Comparison of ENCODE assay signal across 15 mouse cellular contexts in genomic region chr16:30974549-30974948, GRCm38 (mm10).
A peak's percentile ranks its signal among the peaks of the same experiment; 100 is the strongest.
DNase-seq lines count a peak whose midpoint lies in the region; ATAC-seq and TF ChIP-seq lines count a peak whose summit lies in the region.
"Had no signal": no experiment of that assay in that cellular context is flagged by ENCODE, and none has a peak within 500 bp of the region (broad histone marks: within the 10 kb centered on the region; RNA-seq: fewer than 3 reads in every experiment).

No protein-coding gene starts in this region.

- no peak overlapping the region for H3K4me2 ChIP-seq in liver, embryonic 15.5 days
- H3K4me2 ChIP-seq: embryonic facial prominence, embryonic 15.5 days; forebrain, embryonic 15.5 days; limb, embryonic 15.5 days had no signal

- H3K27ac ChIP-seq in gastrocnemius, adult 2 months, result peak overlapping the region; percentile 13; the same call in 1 of the 2 replicates
- H3K27ac ChIP-seq in spleen, adult 2 months (ENCODE audit: insufficient read depth, low read length), result peak overlapping the region; percentile 59
- H3K27ac ChIP-seq in liver, embryonic 15.5 days (replicated peaks), result peak overlapping the region; percentile 24; the same call in 1 of the 2 replicates
- H3K27ac ChIP-seq: embryonic facial prominence, embryonic 15.5 days; forebrain, embryonic 15.5 days; hindbrain, embryonic 10.5 days; limb, embryonic 15.5 days; midbrain, embryonic 10.5 days had no signal

- peak; percentile 23 for DNase-seq in gastrocnemius, adult 2 months
- no peak for DNase-seq in gastrocnemius, postnatal 4 days (ENCODE audit: low spot score in 2 of 2)
- DNase-seq in spleen, adult 2 months (ENCODE audit: low read depth in 1 of 2, low spot score in 2 of 2), result peak in 1 of 2 experiments; percentile 39
- no peak for DNase-seq in spleen, postnatal 4 days (ENCODE audit: low spot score in 2 of 2)
- peak; percentile 70 for DNase-seq in splenic B cell, adult 2 months (ENCODE audit: low read depth, low spot score)
- no peak for DNase-seq in thymus, postnatal 36 days
- DNase-seq in kidney, adult 8-10 months, result no peak
- DNase-seq: adrenal gland, postnatal 36 days; right cerebral cortex, postnatal 25 days had no signal

- WGBS in spleen, adult 2 months, result 30% methylated on average over 12 of the region's 12 CpGs
- 32% methylated on average over 12 of the region's 12 CpGs for WGBS in liver, embryonic 15.5 days (ENCODE audit: insufficient replicate concordance)

- TF ChIP-seq CTCF in gastrocnemius, adult 2 months (IDR thresholded peaks at IDR 0.05), result no peak
- no peak for TF ChIP-seq CTCF in spleen, adult 2 months (IDR thresholded peaks at IDR 0.05; ENCODE audit: extremely low read depth, insufficient read depth, insufficient read length, insufficient replicate concordance)

- TF ChIP-seq POLR2A in spleen, adult 2 months (IDR thresholded peaks at IDR 0.05; ENCODE audit: low read depth, low read length), result no peak

- no peaks in the 10 kb centered on the region for H3K9me3 ChIP-seq in liver, embryonic 15.5 days (replicated peaks)
- H3K9me3 ChIP-seq: embryonic facial prominence, embryonic 15.5 days; forebrain, embryonic 15.5 days; hindbrain, embryonic 10.5 days; limb, embryonic 15.5 days; midbrain, embryonic 10.5 days had no signal

- intact Hi-C loops in gastrocnemius, adult 2 months (cut with DNase I), result loop anchor here (10.0 kb wide), 1 partner anchor 380 kb away; no protein-coding TSS in a partner anchor

- H3K36me3 ChIP-seq in spleen, adult 2 months (ENCODE audit: control insufficient read depth, insufficient read depth, low read length), result no peaks in the 10 kb centered on the region
- H3K36me3 ChIP-seq in liver, embryonic 15.5 days (replicated peaks), result no peaks in the 10 kb centered on the region
- H3K36me3 ChIP-seq in splenic B cell, adult 2 months (ENCODE audit: control insufficient read depth, insufficient read depth, low read length, poor library complexity, severe bottlenecking), result no peaks in the 10 kb centered on the region
- H3K36me3 ChIP-seq: embryonic facial prominence, embryonic 15.5 days; forebrain, embryonic 15.5 days; hindbrain, embryonic 10.5 days; limb, embryonic 15.5 days; midbrain, embryonic 10.5 days had no signal

- no peak overlapping the region for H3K4me3 ChIP-seq in gastrocnemius, adult 2 months
- no peak overlapping the region for H3K4me3 ChIP-seq in spleen, adult 2 months (ENCODE audit: extremely low read depth, insufficient read depth, insufficient read length)
- no peak overlapping the region for H3K4me3 ChIP-seq in liver, embryonic 15.5 days (replicated peaks)
- H3K4me3 ChIP-seq: embryonic facial prominence, embryonic 15.5 days; forebrain, embryonic 15.5 days; hindbrain, embryonic 10.5 days; limb, embryonic 15.5 days; midbrain, embryonic 10.5 days had no signal

- peaks cover 16% of the 10 kb centered on the region; the same call in 1 of the 2 replicates for H3K4me1 ChIP-seq in spleen, adult 2 months (ENCODE audit: control insufficient read depth, insufficient read depth, insufficient read length)
- peaks cover 43% of the 10 kb centered on the region for H3K4me1 ChIP-seq in liver, embryonic 15.5 days (replicated peaks)

- ATAC-seq in liver, embryonic 15.5 days (ENCODE audit: insufficient read depth), result no peak
- ATAC-seq: forebrain, embryonic 15.5 days had no signal

- no peak overlapping the region for H3K9ac ChIP-seq in liver, embryonic 15.5 days
- H3K9ac ChIP-seq: embryonic facial prominence, embryonic 15.5 days; forebrain, embryonic 15.5 days; limb, embryonic 15.5 days had no signal

- no peaks in the 10 kb centered on the region for H3K27me3 ChIP-seq in spleen, adult 2 months (ENCODE audit: control insufficient read depth, insufficient read depth, low read length)
- no peaks in the 10 kb centered on the region for H3K27me3 ChIP-seq in liver, embryonic 15.5 days
- H3K27me3 ChIP-seq in splenic B cell, adult 2 months (ENCODE audit: control insufficient read depth, insufficient read depth, low read length, poor library complexity, severe bottlenecking), result no peaks in the 10 kb centered on the region
- H3K27me3 ChIP-seq: embryonic facial prominence, embryonic 15.5 days; forebrain, embryonic 15.5 days; limb, embryonic 15.5 days had no signal

Comparison
In these comparisons a context has a peak if more than half of its experiments do, and no peak if none do; other contexts are left out.
1. DNase-seq: peak in gastrocnemius, adult 2 months (single experiment) and splenic B cell, adult 2 months (single experiment); none in gastrocnemius, postnatal 4 days (0 of 2), spleen, postnatal 4 days (0 of 2), thymus, postnatal 36 days (0 of 2) and kidney, adult 8-10 months (0 of 2).
2. Peak in every context shown above with its lines, with median percentiles within 50 percentile points of each other: H3K27ac ChIP-seq.